Mouse (Mus musculus): ENCODE results near the gene Rdh16f2.
"Not testable (repeated sequence)": the region's sequence is repeated elsewhere in the genome, so short reads cannot be mapped to it uniquely, and the experiment has no call there.

Rdh16f2 gene

GRCm38 (mm10) chr10:127866232-127866631 is at the start of gene Rdh16f2:
Gene Rdh16f2, plus strand, starts transcription at chr10:127866474.
- DNase-seq (ENCODE audit: low spot score in 2 of 2) = no peak

GRCm38 (mm10) chr10:127817268-127817910 is 48.9 kb upstream of the Rdh16f2 start:
- DNase-seq (ENCODE audit: low spot score in 2 of 2) = not testable (repeated sequence)

GRCm38 (mm10) chr10:127821806-127822205 is 44.5 kb upstream of the Rdh16f2 start:
- not testable (repeated sequence) for DNase-seq (ENCODE audit: low spot score in 2 of 2)

- no peak for DNase-seq (ENCODE audit: low spot score in 2 of 2)
Measured at GRCm38 (mm10) chr10:127825386-127825785, 40.9 kb upstream of the Rdh16f2 start.

GRCm38 (mm10) chr10:127829121-127829520 is 37.2 kb upstream of the Rdh16f2 start:
- DNase-seq (ENCODE audit: low spot score in 2 of 2) = no peak

- not testable (repeated sequence) for DNase-seq (ENCODE audit: low spot score in 2 of 2)
Measured at GRCm38 (mm10) chr10:127834186-127834585, 32.1 kb upstream of the Rdh16f2 start.

GRCm38 (mm10) chr10:127835292-127835691 is 31.0 kb upstream of the Rdh16f2 start:
- DNase-seq (ENCODE audit: low spot score in 2 of 2) = no peak

- DNase-seq (ENCODE audit: low spot score in 2 of 2) = not testable (repeated sequence)
Measured at GRCm38 (mm10) chr10:127837793-127838192, 28.5 kb upstream of the Rdh16f2 start.

- DNase-seq (ENCODE audit: low spot score in 2 of 2) = no peak
Measured at GRCm38 (mm10) chr10:127838539-127838938, 27.7 kb upstream of the Rdh16f2 start.

GRCm38 (mm10) chr10:127840776-127841175 is 25.5 kb upstream of the Rdh16f2 start:
- no peak for DNase-seq (ENCODE audit: low spot score in 2 of 2)

- not testable (repeated sequence) for DNase-seq (ENCODE audit: low spot score in 2 of 2)
Measured at GRCm38 (mm10) chr10:127845945-127846344, 20.3 kb upstream of the Rdh16f2 start.

GRCm38 (mm10) chr10:127848089-127848488 is 18.2 kb upstream of the Rdh16f2 start:
- DNase-seq (ENCODE audit: low spot score in 2 of 2) = no peak

- DNase-seq (ENCODE audit: low spot score in 2 of 2) = no peak
Measured at GRCm38 (mm10) chr10:127849628-127850027, 16.6 kb upstream of the Rdh16f2 start, which contains the start of gene Rdh19. Gene Rdh19, plus strand, starts transcription at chr10:127849928.

GRCm38 (mm10) chr10:127856376-127856775 is 9.9 kb upstream of the Rdh16f2 start:
- peak; percentile 31 to 36 for DNase-seq (ENCODE audit: low spot score in 2 of 2)

GRCm38 (mm10) chr10:127864931-127865330 is 1.3 kb upstream of the Rdh16f2 start:
- DNase-seq (ENCODE audit: low spot score in 2 of 2) = no peak

- DNase-seq (ENCODE audit: low spot score in 2 of 2) = peak in 1 of 2 experiments; percentile 23
Measured at GRCm38 (mm10) chr10:127872484-127872883, 6.2 kb downstream of the Rdh16f2 start.

- no peak for DNase-seq (ENCODE audit: low spot score in 2 of 2)
Measured at GRCm38 (mm10) chr10:127877681-127878080, 11.4 kb downstream of the Rdh16f2 start.

- no peak for DNase-seq (ENCODE audit: low spot score in 2 of 2)
Measured at GRCm38 (mm10) chr10:127878262-127879057, 12.2 kb downstream of the Rdh16f2 start.

- DNase-seq (ENCODE audit: low spot score in 2 of 2) = peak in 1 of 2 experiments; percentile 30
Measured at GRCm38 (mm10) chr10:127879155-127879688, 12.9 kb downstream of the Rdh16f2 start.

- no peak for DNase-seq (ENCODE audit: low spot score in 2 of 2)
Measured at GRCm38 (mm10) chr10:127881041-127881440, 14.8 kb downstream of the Rdh16f2 start.

- no peak for DNase-seq (ENCODE audit: low spot score in 2 of 2)
Measured at GRCm38 (mm10) chr10:127886551-127886950, 20.3 kb downstream of the Rdh16f2 start.

- no peak for DNase-seq (ENCODE audit: low spot score in 2 of 2)
Measured at GRCm38 (mm10) chr10:127886971-127887370, 20.7 kb downstream of the Rdh16f2 start.

GRCm38 (mm10) chr10:127888605-127889004 is 22.3 kb downstream of the Rdh16f2 start, which contains the start of gene Rdh7:
Gene Rdh7, minus strand, starts transcription at chr10:127888817.
- no peak for DNase-seq (ENCODE audit: low spot score in 2 of 2)

Measured in right cerebral cortex, postnatal 10 days (tissue).